Mouse (Mus musculus): Measurements from ENCODE around the gene Atox1. TPM values are rescaled to one million over a fixed set of nuclear protein-coding genes. Genes with fewer than 3 reads are reported as not detected.
"Not testable (repeated sequence)": the region's sequence is repeated elsewhere in the genome, so short reads cannot be mapped to it uniquely, and the experiment has no call there.

Atox1 gene
- polyA plus RNA-seq, 1 experiment from 2014 or later = 231 TPM

- peak; percentile 89 for DNase-seq (ENCODE audit: low spot score)
- Histone ChIP-seq H3K4me1 (peaks cover 46% of the 10 kb centered on the region), H3K4me3 (peak overlapping the region; percentile 60), H3K27me3 (ENCODE audit: low read depth, poor library complexity, severe bottlenecking) (no peaks in the 10 kb centered on the region), H3K9me3 (replicated peaks) (no peaks in the 10 kb centered on the region), H3K36me3 (no peaks in the 10 kb centered on the region; the same call in 1 of the 2 replicates), H3K27ac (replicated peaks) (peak overlapping the region; percentile 92)
- WGBS = 2% methylated on average over 24 of the region's 24 CpGs
Observed at GRCm38 (mm10) chr11:55417898-55418703, 42.9 kb downstream of the Atox1 start.

GRCm38 (mm10) chr11:55416609-55417265, 44.3 kb downstream of the Atox1 start:
- 87% methylated on average over 6 of the region's 6 CpGs for WGBS
- Histone ChIP-seq H3K27ac (replicated peaks) (peak overlapping the region; percentile 92), H3K4me3 (no peak overlapping the region)

GRCm38 (mm10) chr11:55415731-55416130, 45.3 kb downstream of the Atox1 start:
- not testable (repeated sequence) for H3K27me3 ChIP-seq (ENCODE audit: low read depth, poor library complexity, severe bottlenecking); H3K27ac ChIP-seq (replicated peaks); H3K4me3 ChIP-seq; H3K36me3 ChIP-seq; H3K9me3 ChIP-seq (replicated peaks); DNase-seq (ENCODE audit: low spot score)
- H3K4me1 ChIP-seq = peaks cover 45% of the 10 kb centered on the region
- WGBS = 88% methylated on average over 6 of the region's 6 CpGs

More at GRCm38 (mm10) chr11:55416609-55417265, 44.3 kb downstream of the Atox1 start:
- Histone ChIP-seq H3K36me3 (peaks cover 8% of the 10 kb centered on the region; the same call in 1 of the 2 replicates), H3K4me1 (peaks cover 44% of the 10 kb centered on the region), H3K27me3 (ENCODE audit: low read depth, poor library complexity, severe bottlenecking) (no peaks in the 10 kb centered on the region), H3K9me3 (replicated peaks) (no peaks in the 10 kb centered on the region)
- DNase-seq (ENCODE audit: low spot score) = no peak

- H3K4me3 ChIP-seq = no peak overlapping the region
- WGBS = 77% methylated on average over 9 of the region's 9 CpGs
- peaks cover 10% of the 10 kb centered on the region; the same call in 1 of the 2 replicates for H3K36me3 ChIP-seq
- H3K9me3 ChIP-seq (replicated peaks) = no peaks in the 10 kb centered on the region
- DNase-seq (ENCODE audit: low spot score) = no peak
- no peaks in the 10 kb centered on the region for H3K27me3 ChIP-seq (ENCODE audit: low read depth, poor library complexity, severe bottlenecking)
- no peak overlapping the region for H3K27ac ChIP-seq (replicated peaks)
- peaks cover 42% of the 10 kb centered on the region for H3K4me1 ChIP-seq
Observed at GRCm38 (mm10) chr11:55415036-55415704, 45.9 kb downstream of the Atox1 start.

- peaks cover 19% of the 10 kb centered on the region for H3K36me3 ChIP-seq
- no peak overlapping the region for H3K4me3 ChIP-seq
- no peak for DNase-seq (ENCODE audit: low spot score)
- H3K9me3 ChIP-seq (replicated peaks) = no peaks in the 10 kb centered on the region
- no peak overlapping the region for H3K27ac ChIP-seq (replicated peaks)
- peaks cover 33% of the 10 kb centered on the region for H3K4me1 ChIP-seq
- H3K27me3 ChIP-seq (ENCODE audit: low read depth, poor library complexity, severe bottlenecking) = no peaks in the 10 kb centered on the region
- 82% methylated on average over 5 of the region's 5 CpGs for WGBS
Observed at GRCm38 (mm10) chr11:55414314-55414713, 46.7 kb downstream of the Atox1 start.

GRCm38 (mm10) chr11:55413416-55413796, 47.6 kb downstream of the Atox1 start:
- DNase-seq (ENCODE audit: low spot score) = no peak
- H3K27me3 ChIP-seq (ENCODE audit: low read depth, poor library complexity, severe bottlenecking) = no peaks in the 10 kb centered on the region
- no peak overlapping the region for H3K27ac ChIP-seq (replicated peaks)
- H3K36me3 ChIP-seq = peaks cover 28% of the 10 kb centered on the region
- peaks cover 24% of the 10 kb centered on the region for H3K4me1 ChIP-seq
- 95% methylated on average over 2 of the region's 2 CpGs for WGBS
- H3K4me3 ChIP-seq = no peak overlapping the region
- no peaks in the 10 kb centered on the region for H3K9me3 ChIP-seq (replicated peaks)

- 89% methylated on average over 10 of the region's 10 CpGs for WGBS
- H3K36me3 ChIP-seq = peaks cover 33% of the 10 kb centered on the region
- no peak for DNase-seq (ENCODE audit: low spot score)
Observed at GRCm38 (mm10) chr11:55412680-55413415, 48.2 kb downstream of the Atox1 start.

GRCm38 (mm10) chr11:55412034-55412433, 49.0 kb downstream of the Atox1 start:
- Histone ChIP-seq H3K9me3 (replicated peaks) (no peaks in the 10 kb centered on the region), H3K27ac (replicated peaks) (no peak overlapping the region; the same call in 1 of the 2 replicates), H3K36me3 (peaks cover 42% of the 10 kb centered on the region), H3K4me3 (no peak overlapping the region), H3K4me1 (0 out of 2 replicates have a peak, but pooled peaks cover 10% of the 10 kb centered on the region), H3K27me3 (ENCODE audit: low read depth, poor library complexity, severe bottlenecking) (no peaks in the 10 kb centered on the region)
- 88% methylated on average over 7 of the region's 7 CpGs for WGBS
- DNase-seq (ENCODE audit: low spot score) = no peak

More at GRCm38 (mm10) chr11:55412680-55413415, 48.2 kb downstream of the Atox1 start:
- H3K9me3 ChIP-seq (replicated peaks) = no peaks in the 10 kb centered on the region
- H3K4me1 ChIP-seq = peaks cover 19% of the 10 kb centered on the region
- no peak overlapping the region for H3K27ac ChIP-seq (replicated peaks)
- H3K27me3 ChIP-seq (ENCODE audit: low read depth, poor library complexity, severe bottlenecking) = no peaks in the 10 kb centered on the region
- H3K4me3 ChIP-seq = no peak overlapping the region

GRCm38 (mm10) chr11:55410502-55410901, 50.5 kb downstream of the Atox1 start:
- 72% methylated on average over 3 of the region's 3 CpGs for WGBS
- H3K4me1 ChIP-seq = 0 out of 2 replicates have a peak, but pooled peaks cover 6% of the 10 kb centered on the region
- H3K4me3 ChIP-seq = no peak overlapping the region
- peaks cover 57% of the 10 kb centered on the region for H3K36me3 ChIP-seq
- DNase-seq (ENCODE audit: low spot score) = no peak
- H3K9me3 ChIP-seq (replicated peaks) = no peaks in the 10 kb centered on the region
- H3K27ac ChIP-seq (replicated peaks) = 0 out of 2 replicates have a peak overlapping the region, but pooled peaks have one; percentile 10
- no peaks in the 10 kb centered on the region for H3K27me3 ChIP-seq (ENCODE audit: low read depth, poor library complexity, severe bottlenecking)

GRCm38 (mm10) chr11:55410005-55410404, 51.0 kb downstream of the Atox1 start:
- peaks cover 62% of the 10 kb centered on the region for H3K36me3 ChIP-seq
- DNase-seq (ENCODE audit: low spot score) = no peak
- H3K4me3 ChIP-seq = no peak overlapping the region
- no peak overlapping the region for H3K27ac ChIP-seq (replicated peaks)
- 0 out of 2 replicates have a peak, but pooled peaks cover 6% of the 10 kb centered on the region for H3K4me1 ChIP-seq
- no peaks in the 10 kb centered on the region for H3K27me3 ChIP-seq (ENCODE audit: low read depth, poor library complexity, severe bottlenecking)
- WGBS = 92% methylated on average over 3 of the region's 3 CpGs
- H3K9me3 ChIP-seq (replicated peaks) = no peaks in the 10 kb centered on the region

GRCm38 (mm10) chr11:55407133-55407532, 53.9 kb downstream of the Atox1 start:
- 89% methylated on average over 4 of the region's 4 CpGs for WGBS
- Histone ChIP-seq H3K27ac (replicated peaks) (no peak overlapping the region), H3K4me3 (no peak overlapping the region), H3K36me3 (peaks cover 82% of the 10 kb centered on the region), H3K27me3 (ENCODE audit: low read depth, poor library complexity, severe bottlenecking) (no peaks in the 10 kb centered on the region), H3K9me3 (replicated peaks) (no peaks in the 10 kb centered on the region), H3K4me1 (0 out of 2 replicates have a peak, but pooled peaks cover 5% of the 10 kb centered on the region)
- DNase-seq (ENCODE audit: low spot score) = no peak

Measured in midbrain, embryonic 10.5 days (tissue).